Mouse (Mus musculus): Measurements from ENCODE around the gene Vmn2r88. TPM values are rescaled to one million over a fixed set of nuclear protein-coding genes. Genes with fewer than 3 reads are reported as not detected.
"Not testable (repeated sequence)": the region's sequence is repeated elsewhere in the genome, so short reads cannot be mapped to it uniquely, and the experiment has no call there.

Vmn2r88 gene
- not detected in 2 replicates for polyA plus RNA-seq (2012; ENCODE audit: insufficient read depth, low replicate concordance)

DNA sequence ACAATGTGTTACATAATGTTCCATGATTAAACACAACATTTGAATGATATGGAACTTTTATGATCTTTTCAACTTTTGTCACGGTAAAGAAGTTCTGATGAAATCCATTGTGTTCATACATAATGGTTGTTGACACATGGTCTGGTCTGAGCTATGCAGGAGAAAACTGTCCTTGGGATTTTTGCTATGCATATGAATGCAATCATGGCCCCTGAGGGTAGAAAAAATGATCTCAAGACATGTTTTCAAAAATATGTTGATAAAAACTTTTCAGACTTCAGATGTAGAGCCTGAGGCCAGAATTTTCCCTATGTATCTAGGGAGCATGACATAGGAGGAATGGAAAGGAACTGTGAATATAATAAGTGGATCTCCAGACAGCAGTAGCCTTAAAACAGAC lies at the start of gene Vmn2r88:
Vmn2r88 (plus strand) TSS at position 301 of the 400 bp plus-strand sequence.
- no peaks in the 10 kb centered on the region for H3K9me3 ChIP-seq

DNA sequence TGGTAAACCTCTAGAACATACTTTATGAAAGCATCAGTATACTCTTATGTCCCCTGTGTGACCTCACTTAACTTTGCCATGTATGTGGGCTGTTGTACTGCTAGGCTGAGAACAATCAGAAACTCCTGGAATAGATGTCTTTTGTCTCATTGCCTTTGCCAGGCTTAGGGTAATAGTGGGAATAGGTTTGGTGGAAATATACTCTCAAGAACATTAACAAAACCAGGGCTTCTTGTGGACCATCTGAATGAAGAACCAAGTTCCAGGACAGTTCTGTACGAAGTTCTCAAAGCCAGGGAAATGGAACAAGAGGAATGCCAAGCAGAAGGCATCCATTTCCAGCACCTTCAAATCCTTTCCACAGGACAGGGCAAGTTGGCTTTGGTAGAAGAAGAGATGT lies 49.2 kb upstream of the Vmn2r88 start, which contains the start of gene Gm7247:
Gm7247 (plus strand) TSS at position 301 of the 400 bp plus-strand sequence.
- Histone ChIP-seq H3K9me3 (no peaks in the 10 kb centered on the region), H3K4me3 (replicated peaks) (no peak within 1 kb of the TSS), H3K4me1 (no peaks in the 10 kb centered on the region), H3K27me3 (replicated peaks) (peaks cover 4% of the 10 kb centered on the region), H3K36me3 (replicated peaks; ENCODE audit: low read length) (no peaks in the 10 kb centered on the region)
- TF ChIP-seq GATA1 (IDR thresholded peaks at IDR 0.05; ENCODE audit: borderline replicate concordance, low read length) (no peak), FLI1 (IDR thresholded peaks at IDR 0.05; ENCODE audit: low read length) (no peak)

More for the DNA sequence above, at the start of gene Vmn2r88:
- H3K27me3 ChIP-seq (replicated peaks), result no peaks in the 10 kb centered on the region
- no peak within 1 kb of the TSS for H3K4me3 ChIP-seq (replicated peaks)
- H3K4me1 ChIP-seq, result no peaks in the 10 kb centered on the region
- TF ChIP-seq FLI1 (IDR thresholded peaks at IDR 0.05; ENCODE audit: low read length), result no peak
- no peak for TF ChIP-seq GATA1 (IDR thresholded peaks at IDR 0.05; ENCODE audit: borderline replicate concordance, low read length)
- H3K36me3 ChIP-seq (replicated peaks; ENCODE audit: low read length), result no peaks in the 10 kb centered on the region

DNA sequence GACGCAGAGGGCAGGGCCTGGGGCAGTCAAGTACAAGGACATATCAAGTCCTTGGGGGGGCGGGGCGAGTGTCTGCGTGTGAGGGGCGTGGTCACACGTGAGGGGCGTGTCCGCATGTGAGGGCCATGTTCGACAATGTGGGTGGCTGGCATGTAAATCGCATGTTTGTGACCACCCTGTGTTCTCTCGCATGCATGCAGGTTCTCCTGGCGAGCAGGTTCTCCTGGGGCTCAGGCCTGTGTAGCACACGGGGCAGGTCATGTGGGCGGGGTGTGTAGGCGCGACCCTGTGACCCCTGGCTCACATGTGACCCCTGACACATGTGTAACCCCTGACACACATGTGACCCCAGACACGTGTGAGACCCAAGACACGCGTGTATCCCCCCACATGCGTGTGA lies 27.8 kb upstream of the Vmn2r88 start:
- Histone ChIP-seq H3K9me3 (peaks cover 23% of the 10 kb centered on the region), H3K36me3 (replicated peaks; ENCODE audit: low read length) (no peaks in the 10 kb centered on the region), H3K4me3 (replicated peaks) (peak overlapping the region; percentile 65), H3K27me3 (replicated peaks) (no peaks in the 10 kb centered on the region), H3K4me1 (no peaks in the 10 kb centered on the region; the same call in 1 of the 2 replicates)
- TF ChIP-seq GATA1 (IDR thresholded peaks at IDR 0.05; ENCODE audit: borderline replicate concordance, low read length) (no peak), FLI1 (IDR thresholded peaks at IDR 0.05; ENCODE audit: low read length) (no peak)

DNA sequence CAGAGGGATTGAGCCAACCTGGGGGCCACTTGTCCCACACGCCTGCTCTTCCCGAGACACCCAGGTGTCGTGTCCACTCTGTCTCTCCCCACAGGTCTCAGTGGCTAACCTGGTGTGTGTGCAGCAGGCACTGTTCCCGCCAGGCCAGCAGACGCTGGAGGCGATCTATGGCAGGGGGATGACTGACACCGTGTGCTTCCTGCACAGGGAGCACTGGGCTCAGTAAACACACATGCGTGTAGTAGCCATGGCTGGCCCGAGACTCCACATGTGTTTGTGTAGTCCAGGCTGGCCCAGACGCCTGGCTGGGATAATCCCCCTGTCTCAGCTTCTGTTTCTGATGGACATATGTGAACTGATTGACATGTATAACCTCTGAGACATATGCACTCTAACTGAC lies 26.3 kb upstream of the Vmn2r88 start:
- Histone ChIP-seq H3K36me3 (replicated peaks; ENCODE audit: low read length) (no peaks in the 10 kb centered on the region), H3K9me3 (peaks cover 28% of the 10 kb centered on the region), H3K4me3 (replicated peaks) (peak overlapping the region; percentile 79), H3K4me1 (no peaks in the 10 kb centered on the region; the same call in 1 of the 2 replicates), H3K27me3 (replicated peaks) (no peaks in the 10 kb centered on the region)
- TF ChIP-seq FLI1 (IDR thresholded peaks at IDR 0.05; ENCODE audit: low read length) (no peak), GATA1 (IDR thresholded peaks at IDR 0.05; ENCODE audit: borderline replicate concordance, low read length) (no peak)

DNA sequence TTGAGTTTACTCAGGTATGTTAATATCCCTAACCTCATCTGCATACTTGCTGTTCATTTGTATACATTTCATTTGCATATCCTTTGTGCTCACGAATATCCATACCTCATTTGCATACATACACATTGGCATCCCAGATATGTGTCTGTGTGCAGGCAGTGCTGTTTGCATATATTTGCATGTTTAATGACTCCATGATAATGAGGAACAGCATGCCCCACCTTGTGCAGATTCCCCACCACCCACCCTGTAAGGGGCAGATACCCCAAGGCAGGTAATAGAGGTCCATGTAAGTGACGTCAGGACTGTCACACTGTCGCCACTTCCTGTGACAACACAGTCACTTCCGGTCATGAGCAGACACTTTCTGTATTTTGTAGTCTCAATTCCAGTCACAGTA lies 24.9 kb upstream of the Vmn2r88 start:
- no peak for TF ChIP-seq FLI1 (IDR thresholded peaks at IDR 0.05; ENCODE audit: low read length)
- TF ChIP-seq GATA1 (IDR thresholded peaks at IDR 0.05; ENCODE audit: borderline replicate concordance, low read length), result no peak
- Histone ChIP-seq H3K4me3 (replicated peaks) (no peak overlapping the region), H3K4me1 (no peaks in the 10 kb centered on the region; the same call in 1 of the 2 replicates), H3K27me3 (replicated peaks) (no peaks in the 10 kb centered on the region), H3K36me3 (replicated peaks; ENCODE audit: low read length) (no peaks in the 10 kb centered on the region), H3K9me3 (peaks cover 28% of the 10 kb centered on the region)

DNA sequence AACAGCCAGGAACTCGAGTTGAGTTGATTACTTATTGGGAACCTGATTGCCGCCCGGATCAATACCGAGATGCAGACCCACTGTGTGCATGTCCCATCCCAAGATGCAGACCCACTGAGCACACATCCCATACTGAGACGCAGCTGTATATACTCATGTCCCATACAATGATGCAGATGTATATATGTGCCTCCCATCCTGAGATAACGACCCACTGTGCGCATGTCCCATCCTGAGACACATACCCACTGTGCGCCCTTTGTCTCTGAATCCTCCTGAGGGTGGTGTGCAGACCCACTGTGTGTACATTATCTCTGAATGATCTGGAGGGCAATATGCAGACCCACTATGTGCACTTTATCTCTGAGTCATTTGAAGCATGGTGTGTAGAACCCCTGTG lies 22.9 kb upstream of the Vmn2r88 start:
- H3K27me3 ChIP-seq (replicated peaks), result no peaks in the 10 kb centered on the region
- H3K4me1 ChIP-seq, result no peaks in the 10 kb centered on the region; the same call in 1 of the 2 replicates
- peaks cover 31% of the 10 kb centered on the region for H3K9me3 ChIP-seq
- H3K36me3 ChIP-seq (replicated peaks; ENCODE audit: low read length), result no peaks in the 10 kb centered on the region
- TF ChIP-seq FLI1 (IDR thresholded peaks at IDR 0.05; ENCODE audit: low read length) (no peak), GATA1 (IDR thresholded peaks at IDR 0.05; ENCODE audit: borderline replicate concordance, low read length) (no peak)
- no peak overlapping the region for H3K4me3 ChIP-seq (replicated peaks)

DNA sequence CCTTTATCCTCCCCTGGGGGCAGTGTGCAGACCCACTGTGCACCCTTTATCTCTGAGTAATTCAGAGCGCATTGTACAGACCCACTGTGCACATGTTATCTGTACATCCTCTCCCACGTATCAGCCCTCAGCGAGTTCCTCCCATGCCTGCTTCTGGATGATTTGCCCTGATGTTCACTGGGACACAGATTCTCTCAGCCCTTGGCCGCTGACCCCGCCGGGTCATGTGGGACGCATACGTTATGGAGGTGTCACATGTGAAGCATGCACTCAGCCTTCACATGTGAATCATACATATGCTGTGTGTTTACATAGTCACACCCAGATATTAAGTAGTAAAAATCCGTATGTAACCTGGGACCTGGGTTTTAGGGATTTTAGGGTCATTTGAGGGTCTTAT lies 22.4 kb upstream of the Vmn2r88 start:
- Histone ChIP-seq H3K27me3 (replicated peaks) (no peaks in the 10 kb centered on the region), H3K36me3 (replicated peaks; ENCODE audit: low read length) (no peaks in the 10 kb centered on the region), H3K4me1 (no peaks in the 10 kb centered on the region; the same call in 1 of the 2 replicates), H3K4me3 (replicated peaks) (no peak overlapping the region), H3K9me3 (peaks cover 27% of the 10 kb centered on the region)
- TF ChIP-seq FLI1 (IDR thresholded peaks at IDR 0.05; ENCODE audit: low read length) (no peak), GATA1 (IDR thresholded peaks at IDR 0.05; ENCODE audit: borderline replicate concordance, low read length) (no peak)

DNA sequence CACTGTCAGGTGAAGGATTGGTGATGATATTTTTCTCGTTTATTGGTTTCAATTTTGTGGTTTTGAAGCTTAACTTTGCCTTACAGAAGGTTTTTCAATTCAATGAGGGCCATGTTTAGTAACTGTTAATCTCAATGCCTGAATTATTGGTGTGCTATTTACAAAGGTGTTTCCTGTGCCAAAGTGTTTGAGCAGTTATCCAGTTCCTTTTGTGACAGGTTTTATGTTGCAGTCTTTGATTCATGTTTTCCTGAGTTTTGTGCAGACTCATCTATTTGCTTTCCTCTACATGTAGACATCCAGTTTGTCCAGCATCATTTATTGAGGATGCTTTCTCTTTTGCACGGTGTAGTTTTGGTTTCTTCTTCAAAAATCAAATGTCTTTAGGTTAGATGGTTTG lies 13.3 kb downstream of the Vmn2r88 start:
- no peaks in the 10 kb centered on the region for H3K4me1 ChIP-seq
- no peaks in the 10 kb centered on the region for H3K27me3 ChIP-seq (replicated peaks)
- no peaks in the 10 kb centered on the region for H3K9me3 ChIP-seq
- no peak for TF ChIP-seq GATA1 (IDR thresholded peaks at IDR 0.05; ENCODE audit: borderline replicate concordance, low read length)
- no peak for TF ChIP-seq FLI1 (IDR thresholded peaks at IDR 0.05; ENCODE audit: low read length)
- no peak overlapping the region for H3K4me3 ChIP-seq (replicated peaks)
- no peaks in the 10 kb centered on the region for H3K36me3 ChIP-seq (replicated peaks; ENCODE audit: low read length)

DNA sequence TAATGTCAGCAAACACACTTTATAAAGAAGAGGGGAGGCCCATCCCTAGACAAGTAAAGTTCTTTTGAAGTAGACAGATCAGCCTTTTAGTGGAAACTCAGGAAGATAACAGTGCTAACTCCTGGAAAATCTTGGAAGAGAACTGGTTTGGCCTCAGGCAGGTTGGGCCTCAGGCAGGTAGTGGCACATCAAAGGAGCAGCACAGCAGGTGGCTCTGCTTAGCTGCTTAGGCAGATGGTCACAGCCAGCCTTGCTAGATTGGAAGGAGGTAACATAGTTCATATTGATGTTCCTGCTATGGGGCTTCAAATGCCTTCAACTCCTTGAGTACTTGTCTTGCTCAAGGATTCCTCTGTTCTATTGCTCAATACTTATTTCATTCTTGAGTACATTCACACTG lies 19.5 kb downstream of the Vmn2r88 start:
- H3K36me3 ChIP-seq (replicated peaks; ENCODE audit: low read length); H3K4me1 ChIP-seq; H3K9me3 ChIP-seq; H3K27me3 ChIP-seq (replicated peaks); H3K4me3 ChIP-seq (replicated peaks): not testable (repeated sequence)

DNA sequence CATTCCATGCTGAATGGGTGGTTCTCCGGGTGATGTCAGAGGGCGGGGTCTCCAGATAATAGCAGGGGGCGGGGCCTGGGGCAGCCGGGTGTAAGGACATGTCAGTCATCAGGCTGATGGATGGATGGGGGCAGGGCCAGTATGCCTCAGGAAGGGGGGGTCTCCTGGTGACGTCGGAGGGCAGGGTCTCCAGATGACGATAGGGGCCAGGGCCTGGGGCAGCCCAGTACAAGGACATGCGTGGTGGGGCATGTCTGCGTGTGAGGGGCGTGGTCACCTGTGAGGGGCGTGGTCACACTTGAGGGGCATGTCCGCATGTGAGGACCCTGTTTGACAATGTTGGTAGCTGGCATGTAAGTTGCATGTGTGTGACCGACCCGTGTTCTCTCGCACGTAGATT lies 23.9 kb downstream of the Vmn2r88 start:
- TF ChIP-seq GATA1 (IDR thresholded peaks at IDR 0.05; ENCODE audit: borderline replicate concordance, low read length) (no peak), FLI1 (IDR thresholded peaks at IDR 0.05; ENCODE audit: low read length) (no peak)
- peaks cover 23% of the 10 kb centered on the region for H3K9me3 ChIP-seq
- no peaks in the 10 kb centered on the region for H3K27me3 ChIP-seq (replicated peaks)
- H3K4me1 ChIP-seq, result no peaks in the 10 kb centered on the region; the same call in 1 of the 2 replicates
- no peaks in the 10 kb centered on the region for H3K36me3 ChIP-seq (replicated peaks; ENCODE audit: low read length)
- peak overlapping the region; percentile 78 for H3K4me3 ChIP-seq (replicated peaks)

DNA sequence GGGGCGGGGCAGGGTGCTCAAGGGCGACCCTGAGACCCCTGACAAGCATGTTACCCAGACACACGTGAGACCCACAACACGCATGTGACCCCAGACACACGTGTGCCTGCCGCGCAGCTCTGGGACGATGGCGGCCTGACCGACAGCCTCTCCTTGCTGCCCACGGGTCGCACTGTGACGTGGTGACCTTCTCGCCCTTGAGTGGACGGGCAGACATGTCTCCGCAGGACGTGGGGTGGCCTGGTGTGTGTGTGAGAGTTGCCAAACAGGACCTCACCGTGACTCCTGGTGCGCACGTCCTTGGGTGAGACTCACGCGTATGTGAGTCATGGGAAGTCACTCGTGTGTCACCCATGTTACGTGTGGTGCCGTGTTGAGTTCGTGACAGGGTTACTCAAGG lies 24.4 kb downstream of the Vmn2r88 start:
- Histone ChIP-seq H3K4me1 (no peaks in the 10 kb centered on the region; the same call in 1 of the 2 replicates), H3K27me3 (replicated peaks) (no peaks in the 10 kb centered on the region), H3K4me3 (replicated peaks) (peak overlapping the region; percentile 78), H3K36me3 (replicated peaks; ENCODE audit: low read length) (no peaks in the 10 kb centered on the region), H3K9me3 (peaks cover 23% of the 10 kb centered on the region)
- TF ChIP-seq GATA1 (IDR thresholded peaks at IDR 0.05; ENCODE audit: borderline replicate concordance, low read length) (no peak), FLI1 (IDR thresholded peaks at IDR 0.05; ENCODE audit: low read length) (no peak)

Measured in megakaryocyte, embryonic 14.5 days (primary cell).